Mouse (Mus musculus) embryonic fibroblast, embryonic 13.5 days (primary cell): ENCODE data around the gene Pkn3.

Source experiments
- CTCF ChIP-seq: IDR thresholded peaks from 2 replicates; pipeline ENCODE4 v1.5.1; 2011; ENCODE audit warnings: mild to moderate bottlenecking, control low read depth, low read length, moderate library complexity, borderline replicate concordance; ENCODE audit not compliant: insufficient read depth
- POLR2A ChIP-seq: IDR thresholded peaks from 2 replicates; pipeline ENCODE4 v1.6.1; 2011; ENCODE audit warnings: low read depth, mild to moderate bottlenecking, control low read depth, low read length, moderate library complexity

- TF ChIP-seq CTCF (no peak), POLR2A (no peak)
Observed at GRCm38 (mm10) chr2:30044550-30044949, 32.9 kb upstream of the Pkn3 start.
